Mouse (Mus musculus) hindlimb bud, embryonic 11.5 days (tissue): ENCODE results near the gene Sytl3.
"Not testable (repeated sequence)": the region's sequence is repeated elsewhere in the genome, so short reads cannot be mapped to it uniquely, and the experiment has no call there.

Source experiments
- DNase-seq: peaks from one replicate; pipeline ENCODE4 v3.0.0-alpha.2; 2012; ENCODE audit warnings: low read depth, low spot score; ENCODE audit errors: extremely low spot score

Sytl3 gene

GRCm38 (mm10) chr17:6658801-6659200 lies at the start of gene Sytl3:
Gene Sytl3, plus strand, starts transcription at chr17:6659093.
- not testable (repeated sequence) for DNase-seq

- DNase-seq, result not testable (repeated sequence)
Measured at GRCm38 (mm10) chr17:6613524-6613923, 45.4 kb upstream of the Sytl3 start.

- not testable (repeated sequence) for DNase-seq
Measured at GRCm38 (mm10) chr17:6614316-6614715, 44.6 kb upstream of the Sytl3 start.

DNA sequence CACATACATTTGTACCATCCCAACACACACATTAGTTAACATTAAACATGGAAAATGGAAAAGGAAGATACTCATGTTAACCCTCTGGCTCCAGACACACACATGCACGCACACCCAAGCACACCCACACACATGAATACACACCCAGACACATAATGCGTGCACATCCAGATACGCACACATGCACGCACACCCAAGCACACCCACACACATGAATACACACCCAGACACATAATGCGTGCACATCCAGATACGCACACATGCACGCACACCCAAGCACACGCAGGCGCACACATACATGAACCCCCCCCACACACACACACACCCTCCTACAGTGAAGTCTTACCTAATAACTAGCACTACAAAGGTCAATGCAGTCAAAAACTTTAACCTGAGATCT lies 42.2 kb upstream of the Sytl3 start:
- not testable (repeated sequence) for DNase-seq

GRCm38 (mm10) chr17:6617689-6618400 lies 41.0 kb upstream of the Sytl3 start:
- not testable (repeated sequence) for DNase-seq

GRCm38 (mm10) chr17:6619271-6619670 lies 39.6 kb upstream of the Sytl3 start:
- not testable (repeated sequence) for DNase-seq

DNA sequence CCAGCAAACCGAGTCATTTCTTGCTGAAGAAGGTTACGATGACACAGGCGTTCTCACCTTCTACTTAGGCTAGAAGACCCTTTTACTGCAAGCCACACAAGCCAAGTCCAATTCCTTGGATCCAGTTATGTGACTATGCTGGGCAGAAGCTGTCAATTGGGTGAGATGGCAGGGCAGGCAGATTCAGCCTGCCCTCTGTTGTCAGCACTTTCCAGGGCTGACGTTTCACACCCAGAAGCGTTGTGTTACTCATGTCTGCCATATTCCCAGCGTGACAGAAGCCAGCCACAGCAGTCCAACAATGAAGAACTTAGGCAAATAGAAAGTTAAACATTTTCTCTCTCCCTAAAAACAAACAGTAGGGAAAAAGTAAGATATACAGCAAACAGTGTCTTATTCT lies 38.9 kb upstream of the Sytl3 start:
- not testable (repeated sequence) for DNase-seq

DNA sequence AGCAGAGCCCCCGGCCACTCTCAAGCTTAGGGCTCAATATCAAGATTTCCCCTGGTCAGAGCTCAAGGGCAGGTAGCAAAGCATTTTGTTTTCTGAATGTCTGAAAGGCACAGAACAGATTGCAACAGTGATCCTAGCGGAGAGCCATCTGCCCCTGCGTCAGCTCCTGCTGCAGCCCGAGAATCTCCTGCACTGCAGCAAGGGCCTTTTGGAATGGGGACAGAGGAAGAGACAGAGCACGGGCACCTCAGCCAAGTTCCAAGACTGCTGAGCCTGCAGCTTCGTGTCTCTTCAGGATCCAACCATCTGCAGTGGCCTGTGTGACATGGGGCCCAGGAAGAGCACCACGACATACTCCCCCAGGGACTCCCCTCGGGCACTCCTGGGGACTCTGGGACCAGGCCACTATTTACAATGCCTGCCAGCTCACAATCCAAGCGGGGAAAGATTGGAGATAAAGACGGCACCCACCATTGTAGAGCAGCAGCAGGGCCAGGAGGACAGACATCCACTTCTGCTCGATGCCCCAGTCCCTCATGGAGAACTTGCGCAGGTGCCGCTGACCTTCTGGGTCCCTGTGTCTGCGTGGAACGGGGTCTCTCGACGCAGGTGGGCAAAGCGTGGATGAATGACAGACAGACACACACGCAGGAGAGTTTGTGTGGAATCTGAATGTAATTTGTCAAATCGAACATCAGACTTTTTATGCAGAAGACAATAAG lies 38.0 kb upstream of the Sytl3 start:
- not testable (repeated sequence) for DNase-seq

DNA sequence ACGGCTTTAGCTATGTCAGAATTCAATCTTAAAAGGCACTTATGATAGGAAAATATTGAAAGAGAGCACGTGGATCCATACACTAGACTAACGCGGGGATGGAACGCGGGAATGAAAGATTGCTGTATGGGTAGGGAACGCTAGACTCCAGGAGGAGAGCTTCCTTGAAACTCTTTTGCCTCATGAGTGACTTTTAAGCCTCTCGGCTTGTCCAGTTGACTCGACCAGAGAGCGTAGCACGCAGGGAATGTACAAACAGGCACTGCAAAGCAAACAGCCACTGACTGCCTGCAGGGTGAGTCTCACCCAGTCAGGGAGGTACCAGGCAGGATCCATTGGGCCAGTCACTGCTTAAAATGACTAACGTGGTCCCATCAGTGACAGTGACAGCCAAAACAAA lies 36.9 kb upstream of the Sytl3 start:
- not testable (repeated sequence) for DNase-seq

DNA sequence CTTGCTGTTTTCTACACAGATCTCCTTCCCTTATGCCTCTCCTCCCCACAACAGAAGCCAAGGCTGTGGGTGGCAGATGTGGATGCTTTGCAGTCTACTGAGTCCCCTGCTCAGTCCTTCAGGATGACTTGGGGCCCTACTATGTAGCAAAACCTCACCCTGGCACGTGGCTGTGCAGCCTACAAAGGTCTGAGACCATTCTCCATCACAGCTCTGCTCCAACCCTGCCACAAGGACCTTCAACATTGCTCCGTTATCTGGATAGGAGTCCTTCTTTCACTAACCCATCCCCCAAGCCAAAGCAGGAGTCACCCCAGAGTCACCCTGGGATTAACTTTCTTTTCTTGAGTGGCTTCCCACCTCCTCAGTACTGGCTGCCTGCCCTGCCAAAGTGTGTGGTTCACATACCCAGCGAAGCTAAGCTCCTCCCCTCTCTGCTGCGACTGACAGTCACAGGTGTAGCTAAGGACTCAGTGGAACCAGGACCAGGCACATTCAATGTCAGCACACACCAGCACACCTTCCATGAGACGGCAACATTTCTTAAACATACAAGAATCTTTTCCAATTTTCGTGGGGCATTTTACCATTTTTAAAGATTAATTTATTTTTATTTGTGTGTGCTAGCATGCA lies 33.9 kb upstream of the Sytl3 start:
- not testable (repeated sequence) for DNase-seq

GRCm38 (mm10) chr17:6630398-6630797 lies 28.5 kb upstream of the Sytl3 start:
- DNase-seq, result not testable (repeated sequence)

- not testable (repeated sequence) for DNase-seq
Measured at GRCm38 (mm10) chr17:6632850-6633249, 26.0 kb upstream of the Sytl3 start.

- DNase-seq, result not testable (repeated sequence)
Measured at GRCm38 (mm10) chr17:6635781-6636180, 23.1 kb upstream of the Sytl3 start.

DNA sequence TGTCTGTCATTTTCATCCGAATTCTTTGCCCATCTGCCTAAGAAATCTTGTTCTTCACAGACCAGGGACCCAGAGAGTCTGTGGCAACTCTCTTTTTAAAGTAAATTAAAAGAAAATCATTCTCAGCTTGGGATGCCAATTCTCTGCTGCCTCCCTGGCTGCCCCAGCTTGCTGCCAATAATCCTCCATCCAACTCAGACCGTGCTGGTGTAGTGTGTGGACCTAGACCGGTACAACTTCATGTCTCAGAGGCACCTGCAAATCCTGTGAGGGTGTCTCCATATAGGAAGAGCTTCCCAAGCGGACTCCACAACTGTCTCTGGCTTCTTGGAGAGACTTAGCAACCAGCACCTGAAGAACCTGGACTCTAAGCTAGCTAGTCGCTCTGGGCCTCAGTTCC lies 22.0 kb upstream of the Sytl3 start:
- DNase-seq, result no peak

GRCm38 (mm10) chr17:6637434-6637833 lies 21.5 kb upstream of the Sytl3 start:
- DNase-seq, result not testable (repeated sequence)

- not testable (repeated sequence) for DNase-seq
Measured at GRCm38 (mm10) chr17:6638444-6638843, 20.4 kb upstream of the Sytl3 start.

- not testable (repeated sequence) for DNase-seq
Measured at GRCm38 (mm10) chr17:6639486-6639885, 19.4 kb upstream of the Sytl3 start.

- DNase-seq, result not testable (repeated sequence)
Measured at GRCm38 (mm10) chr17:6640044-6640637, 18.8 kb upstream of the Sytl3 start.

DNA sequence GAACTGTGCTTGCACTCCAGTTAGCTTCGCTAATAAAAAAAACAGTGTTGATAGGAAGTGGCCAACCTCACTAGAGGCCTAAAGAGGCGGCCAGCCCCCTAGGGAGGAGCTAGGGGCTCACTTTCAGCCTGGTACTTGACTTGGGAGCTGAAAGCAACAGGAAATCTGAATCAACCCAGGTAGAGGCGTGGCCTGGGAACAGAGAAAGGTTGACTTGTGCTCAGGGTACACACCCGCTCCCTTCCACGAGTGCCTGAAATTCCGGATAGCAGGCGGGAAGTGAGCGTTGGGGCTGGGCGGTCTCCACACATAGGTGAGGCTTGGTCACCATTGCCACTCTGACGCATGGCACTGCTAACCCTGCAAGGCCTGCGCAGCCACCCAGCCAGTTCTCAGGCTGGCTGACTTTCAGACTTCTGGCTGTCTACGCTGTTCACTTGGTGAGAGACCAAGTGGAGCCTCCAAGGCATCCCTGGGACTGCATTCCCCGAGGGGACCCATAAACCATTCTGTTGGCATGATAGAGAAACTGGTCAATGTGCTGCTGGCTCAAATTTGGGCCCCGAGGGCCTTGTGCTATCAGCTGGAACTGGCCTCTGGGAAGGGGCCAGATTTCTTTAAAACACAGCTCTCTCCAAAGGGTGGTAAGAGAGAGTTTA lies 18.0 kb upstream of the Sytl3 start:
- not testable (repeated sequence) for DNase-seq

DNA sequence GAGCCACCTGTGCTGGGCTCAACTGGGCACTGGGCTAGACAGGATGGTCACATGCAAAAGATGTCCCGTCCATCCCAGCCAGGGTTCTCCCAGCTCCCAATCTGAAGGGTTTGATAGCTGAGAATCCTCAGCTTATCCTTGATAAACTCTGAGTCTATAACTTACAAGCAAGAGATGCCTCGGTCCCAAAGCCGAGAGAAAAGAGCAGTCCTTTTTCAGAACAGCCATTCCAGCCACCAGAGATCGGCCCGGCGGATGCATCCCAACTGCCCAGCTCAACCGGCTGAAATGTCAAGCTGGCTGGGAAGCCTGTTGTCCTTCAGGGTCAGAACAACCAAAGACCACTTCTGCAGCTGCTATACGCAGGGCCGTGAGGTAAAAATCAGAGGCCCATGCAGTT lies 14.7 kb upstream of the Sytl3 start:
- DNase-seq, result not testable (repeated sequence)

GRCm38 (mm10) chr17:6644673-6645072 lies 14.2 kb upstream of the Sytl3 start:
- DNase-seq, result not testable (repeated sequence)
